Mouse (Mus musculus): ENCODE results near the gene Sumo3.

Gene Sumo3

DNA sequence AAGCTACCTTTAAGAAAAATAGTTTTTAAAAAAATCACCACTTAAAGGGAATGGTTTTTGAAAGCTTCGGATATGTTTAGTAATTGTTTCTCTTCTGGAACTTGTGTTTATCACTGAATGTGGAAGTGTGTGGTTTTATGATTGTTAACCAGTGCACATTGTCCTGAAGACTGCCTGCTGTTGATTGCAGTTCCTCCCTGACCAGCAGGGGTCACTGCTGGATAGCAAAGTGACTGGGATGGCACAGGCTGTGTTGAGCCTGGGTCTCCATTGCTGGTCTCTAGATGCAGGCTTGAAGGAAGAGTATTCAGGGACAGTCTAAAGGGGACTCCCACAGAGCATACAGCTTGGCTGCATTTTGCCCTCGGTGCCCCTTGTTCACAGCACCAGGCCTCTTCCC lies 21.6 kb downstream of the Sumo3 start:
- peak; percentile 82 to 91 for DNase-seq

DNA sequence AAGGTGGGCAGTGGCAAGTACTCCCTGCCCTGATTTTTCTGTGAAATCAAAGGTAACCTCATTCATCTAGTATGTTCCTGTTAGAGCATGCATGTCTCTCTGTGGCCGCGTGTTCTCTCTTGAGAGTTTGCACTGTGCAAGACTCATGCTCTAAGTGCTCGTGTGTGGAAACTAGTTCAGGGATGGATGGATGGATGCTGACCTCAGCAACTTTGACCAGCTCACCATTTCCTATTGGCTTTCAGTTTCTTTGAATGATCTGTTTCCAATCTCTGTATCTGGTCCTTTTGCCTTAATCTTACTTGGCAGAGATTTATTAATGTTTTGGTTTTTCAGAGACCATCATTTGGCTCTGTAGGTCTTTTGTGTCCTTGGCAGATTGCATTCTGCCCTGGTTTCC lies 23.3 kb downstream of the Sumo3 start:
- no peak for DNase-seq

DNA sequence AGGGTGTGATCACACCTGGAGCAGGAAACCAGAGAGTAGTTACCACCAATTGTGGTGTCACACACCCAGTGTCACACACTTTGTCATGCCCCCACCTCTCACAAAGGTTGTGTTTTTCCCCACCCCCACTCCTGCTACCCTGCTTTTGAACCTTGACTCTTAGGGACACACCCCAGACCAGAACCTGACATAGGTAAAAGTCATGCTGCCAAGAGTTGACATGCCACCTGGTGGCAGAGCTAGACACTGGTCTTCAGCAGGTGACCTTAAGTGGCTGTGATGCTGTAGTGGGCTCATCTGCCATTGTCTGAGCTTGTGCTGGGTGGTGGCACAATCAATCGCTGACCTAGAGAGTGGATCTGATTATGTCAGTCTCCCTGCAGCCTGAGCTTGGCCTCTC lies 24.1 kb downstream of the Sumo3 start:
- peak; percentile 36 to 50 for DNase-seq

DNA sequence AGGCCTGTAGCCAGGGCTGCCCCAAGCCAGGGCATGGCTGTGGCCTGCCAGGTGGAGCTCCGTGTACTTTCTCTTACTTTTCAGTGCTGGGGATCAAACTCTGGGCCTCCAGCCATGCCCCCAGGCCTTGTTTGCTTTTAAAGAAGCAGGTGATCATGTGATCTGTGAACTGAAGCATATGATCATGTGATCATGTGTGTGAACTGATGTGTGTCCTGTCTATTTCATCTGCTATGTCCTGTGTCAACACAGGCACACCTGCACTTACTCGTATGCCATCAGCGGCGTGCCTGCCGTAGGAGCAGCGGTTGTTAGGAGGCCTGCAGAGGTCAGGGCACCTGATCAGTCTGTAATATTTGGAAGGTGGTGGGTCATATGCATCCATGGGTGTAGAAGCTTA lies 28.1 kb downstream of the Sumo3 start:
- peak in 1 of 2 experiments; percentile 36 for DNase-seq

DNA sequence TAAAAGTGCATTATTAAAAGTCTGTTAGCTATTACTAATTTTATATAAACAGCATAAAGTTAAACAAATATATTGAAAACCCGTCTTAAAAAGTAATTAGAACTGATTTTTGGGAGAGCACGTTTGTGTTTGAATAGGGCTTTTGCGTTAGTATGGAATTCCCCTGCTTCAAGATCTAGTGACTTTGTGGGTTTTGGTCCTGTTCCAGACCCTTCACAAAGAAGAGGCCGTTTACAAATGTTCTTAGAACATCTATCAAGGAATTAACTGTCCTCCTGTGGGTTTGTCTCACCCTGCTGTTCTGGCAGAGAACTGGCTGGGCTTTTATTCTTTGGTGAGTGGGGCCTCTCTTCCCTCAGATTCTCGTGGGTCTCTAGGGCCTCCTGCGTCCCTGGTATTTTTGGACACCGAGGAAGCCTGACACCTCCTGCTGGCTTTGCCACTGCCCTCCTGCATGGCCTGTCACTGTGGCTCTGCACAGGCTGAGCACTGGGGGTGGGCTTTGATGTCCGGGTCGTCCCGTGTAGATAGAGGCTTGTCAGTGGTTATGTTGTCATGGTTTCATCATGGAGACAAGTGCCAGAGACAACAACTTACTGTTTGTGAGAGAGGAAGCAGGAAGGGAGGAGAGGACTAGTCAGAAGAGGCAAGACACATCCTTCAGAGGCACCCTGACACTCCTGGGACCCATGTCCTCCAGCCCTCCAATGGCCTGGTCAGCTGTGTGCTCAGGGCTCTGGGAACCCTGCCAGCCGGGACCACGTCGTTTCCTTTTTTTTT lies 28.7 kb downstream of the Sumo3 start:
- peak; percentile 51 to 58 for DNase-seq

GRCm38 (mm10) chr10:77636234-77636922 lies 30.5 kb downstream of the Sumo3 start:
- DNase-seq = no peak

GRCm38 (mm10) chr10:77638956-77639355 lies 33.1 kb downstream of the Sumo3 start:
- peak; percentile 64 to 68 for DNase-seq

GRCm38 (mm10) chr10:77643160-77643559 lies 37.3 kb downstream of the Sumo3 start:
- DNase-seq = peak in 1 of 2 experiments; percentile 39

GRCm38 (mm10) chr10:77645571-77645970 lies 39.7 kb downstream of the Sumo3 start:
- no peak for DNase-seq

DNA sequence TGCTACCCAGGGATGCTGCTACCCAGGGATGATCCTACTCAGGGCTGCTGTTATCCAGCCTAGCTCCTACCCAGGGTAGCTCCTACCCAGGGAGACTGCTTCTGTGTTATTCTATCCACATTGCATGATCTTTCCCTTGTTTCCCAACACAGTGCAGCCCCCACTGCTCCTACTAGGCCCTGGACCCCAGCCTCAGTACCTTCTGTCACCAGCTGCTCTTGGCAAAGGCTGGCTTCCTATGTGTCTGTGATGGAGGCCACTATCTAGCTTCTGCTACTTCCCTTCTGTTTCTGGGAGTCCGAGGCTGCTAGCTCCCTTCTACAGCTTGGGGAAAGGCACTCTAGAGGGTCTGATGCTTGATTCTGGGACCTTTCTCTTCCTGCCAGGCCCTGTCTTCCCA lies 41.6 kb downstream of the Sumo3 start:
- DNase-seq = no peak

DNA sequence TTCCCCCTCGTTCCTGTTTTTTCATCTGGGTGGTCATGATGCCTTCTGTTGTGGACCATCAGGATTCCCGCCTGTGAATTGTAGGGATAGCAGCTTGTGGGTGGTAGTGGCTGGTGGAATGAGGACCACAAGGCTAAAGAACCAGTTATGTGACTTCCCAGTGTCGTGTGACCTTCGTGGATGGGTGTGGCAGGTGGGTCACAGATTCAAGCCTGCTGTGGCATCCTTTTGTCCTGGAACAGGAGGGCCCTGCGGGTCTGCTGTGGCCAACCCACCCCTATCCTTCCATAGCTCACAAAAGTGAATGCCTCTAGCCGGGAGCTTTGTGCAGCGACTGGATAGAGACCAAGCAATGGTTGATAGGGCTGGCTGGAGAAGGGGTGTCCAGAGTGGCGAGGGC lies 42.0 kb downstream of the Sumo3 start:
- no peak for DNase-seq

- DNase-seq = no peak
These were observed 46.1 kb downstream of the Sumo3 start for GRCm38 (mm10) chr10:77652046-77652445.

DNA sequence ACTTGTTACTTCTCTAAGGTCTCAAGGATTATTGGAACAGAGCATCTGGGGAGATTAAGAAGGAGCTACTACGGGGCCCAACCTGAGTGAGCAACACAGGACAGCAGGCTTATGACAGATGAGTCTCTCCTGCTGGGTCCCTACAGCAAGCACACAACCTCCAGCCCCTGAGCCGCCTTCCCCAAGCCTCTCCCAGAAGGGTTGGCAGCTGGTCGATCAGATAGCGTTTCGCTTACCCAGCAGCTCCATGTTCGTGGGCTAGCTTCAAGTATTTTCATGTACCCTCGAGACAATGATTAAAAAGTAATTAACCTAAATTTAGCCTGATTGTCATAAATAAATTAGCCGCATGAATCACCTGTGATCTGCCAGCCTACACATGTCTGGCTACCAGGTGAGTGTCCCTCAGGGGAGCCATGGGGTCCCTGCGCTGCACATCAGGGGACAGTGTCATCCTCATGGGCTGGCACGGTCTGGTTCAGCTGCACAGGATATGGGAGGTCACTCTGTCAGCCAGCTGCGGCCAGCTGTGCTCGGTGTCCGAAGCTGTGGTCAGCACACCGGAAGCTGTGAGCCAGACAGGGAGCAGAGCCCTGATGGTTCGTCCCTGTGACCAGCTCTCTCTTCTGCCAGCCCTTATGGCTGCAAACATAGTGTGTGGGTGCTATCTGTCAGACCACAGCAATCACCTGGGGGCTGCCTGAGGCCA lies 52.5 kb downstream of the Sumo3 start:
- peak; percentile 44 to 68 for DNase-seq

DNA sequence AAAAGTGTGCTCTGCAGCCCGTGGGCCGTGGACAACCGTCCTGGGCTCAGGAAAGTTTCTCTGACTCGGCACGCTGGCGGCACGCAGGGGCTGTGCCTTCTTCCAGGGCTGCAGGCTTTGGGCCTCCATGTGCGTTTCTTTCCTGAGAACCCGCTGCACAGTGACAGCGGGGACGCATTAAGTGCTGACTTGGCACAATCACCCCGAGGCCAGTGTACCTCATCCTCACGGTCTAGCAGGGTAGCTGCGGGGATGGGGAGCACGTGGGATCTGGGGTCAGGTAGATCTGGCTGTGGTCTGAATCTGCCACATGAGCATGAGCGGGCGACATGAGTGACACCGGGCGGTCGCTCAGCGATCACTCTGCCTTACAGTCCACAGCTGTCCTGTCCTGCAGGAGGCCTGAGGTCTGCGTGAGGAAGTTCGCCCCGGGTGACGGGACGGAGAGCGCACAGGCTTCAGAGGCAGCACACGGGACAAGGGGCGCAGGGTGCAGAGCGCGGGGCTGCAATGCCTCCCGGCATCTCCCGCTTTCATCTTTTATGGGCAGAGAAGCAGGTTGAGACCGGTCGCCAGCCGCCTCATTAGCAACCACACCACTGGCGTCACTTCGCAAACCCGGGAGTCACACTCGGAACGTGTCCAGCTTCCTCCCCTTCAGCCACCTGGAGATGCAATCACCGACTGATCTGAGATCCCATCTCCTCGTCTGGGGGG lies 58.2 kb downstream of the Sumo3 start:
- DNase-seq = no peak

GRCm38 (mm10) chr10:77666342-77666741 lies 60.4 kb downstream of the Sumo3 start:
- no peak for DNase-seq

GRCm38 (mm10) chr10:77667402-77667801 lies 61.5 kb downstream of the Sumo3 start:
- no peak for DNase-seq
